Mouse (Mus musculus): ENCODE measurements around the gene Zfp160. TPM values are rescaled to one million over a fixed set of nuclear protein-coding genes. Genes with fewer than 3 reads are reported as not detected.
"Not testable (repeated sequence)": the region's sequence is repeated elsewhere in the genome, so short reads cannot be mapped to it uniquely, and the experiment has no call there.

Zfp160 gene
- total and polyA plus RNA-seq, 3 experiments, result 8.9 to 16.4 (median 11.7) TPM

DNA sequence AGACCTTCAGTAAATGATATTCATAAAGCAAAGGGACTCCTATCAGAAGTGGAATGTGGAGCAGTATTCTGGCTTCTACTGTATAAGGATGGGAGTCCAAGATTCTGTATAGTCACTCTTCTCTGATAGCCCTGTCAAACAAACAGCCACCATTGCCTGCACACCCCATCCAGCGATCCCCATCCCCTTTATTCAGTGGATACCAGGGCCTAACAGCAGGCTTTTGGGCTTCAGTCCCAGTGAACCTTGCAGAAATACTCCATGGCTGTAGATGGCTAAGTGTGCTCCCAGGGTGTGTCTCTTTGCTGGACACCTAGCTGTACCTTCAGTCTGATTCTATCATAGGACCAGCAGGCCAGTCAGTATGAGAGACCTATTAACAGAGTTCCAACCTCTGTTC lies 42.2 kb downstream of the Zfp160 start:
- TF ChIP-seq RCOR1 (conservative IDR thresholded peaks at IDR 0.05; ENCODE audit: low read depth, low read length) (no peak), MAFK (IDR thresholded peaks at IDR 0.05; ENCODE audit: insufficient replicate concordance, low read length) (no peak), NRF1 (IDR thresholded peaks at IDR 0.05; ENCODE audit: low read depth, low read length) (no peak), MEF2A (IDR thresholded peaks at IDR 0.05; ENCODE audit: borderline replicate concordance, low read depth, low read length) (no peak), CHD1 (IDR thresholded peaks at IDR 0.05; ENCODE audit: low read depth, low read length) (no peak), MXI1 (IDR thresholded peaks at IDR 0.05; ENCODE audit: low read depth, low read length) (no peak), IRF4 (IDR thresholded peaks at IDR 0.05; ENCODE audit: low read depth, low read length) (no peak)
- dilution Hi-C loops (cut with MboI; ENCODE audit: extremely low pct_ligation_motif_present, extremely low pct_unique_long_range_greater_than_20kb, low sequenced_read_pairs), result no loop called here

GRCm38 (mm10) chr17:21051341-21051740 lies 42.6 kb downstream of the Zfp160 start:
- dilution Hi-C loops (cut with MboI; ENCODE audit: extremely low pct_ligation_motif_present, extremely low pct_unique_long_range_greater_than_20kb, low sequenced_read_pairs); H3K9ac ChIP-seq (ENCODE audit: insufficient read depth, low read depth); in situ Hi-C loops (cut with MboI; ENCODE audit: low pct_ligation_motif_present, low pct_unique_long_range_greater_than_20kb, low sequenced_read_pairs): not testable (repeated sequence)

More for the DNA sequence above, 42.2 kb downstream of the Zfp160 start:
- Histone ChIP-seq H3K4me2 (ENCODE audit: insufficient read depth, low read depth, poor library complexity, severe bottlenecking) (no peak overlapping the region), H3K4me1 (ENCODE audit: control insufficient read depth in 1 of 2, insufficient read depth in 2 of 2) (peaks cover 14 to 33% of the 10 kb centered on the region in 2 experiments), H3K36me3 (replicated peaks in 1 of 2; ENCODE audit: control insufficient read depth in 1 of 2, insufficient read depth in 1 of 2, low read length in 1 of 2) (no peaks in the 10 kb centered on the region), H3K27ac (ENCODE audit: insufficient read depth, low read depth) (no peak overlapping the region), H3K9me3 (replicated peaks; ENCODE audit: low read length) (no peaks in the 10 kb centered on the region), H3K79me2 (replicated peaks; ENCODE audit: control insufficient read depth, extremely low read depth, insufficient read depth, poor library complexity, severe bottlenecking) (no peaks in the 10 kb centered on the region), H3K4me3 (replicated peaks in 1 of 3; ENCODE audit: low read depth in 2 of 3, low read length in 2 of 3, poor library complexity in 1 of 3) (no peak overlapping the region), H3K9ac (ENCODE audit: insufficient read depth, low read depth) (no peak overlapping the region), H3K27me3 (replicated peaks) (no peaks in the 10 kb centered on the region)
- in situ Hi-C loops (cut with MboI; ENCODE audit: low pct_ligation_motif_present, low pct_unique_long_range_greater_than_20kb, low sequenced_read_pairs), result no loop called here
- no peak for DNase-seq (ENCODE audit: extremely low read depth)

DNA sequence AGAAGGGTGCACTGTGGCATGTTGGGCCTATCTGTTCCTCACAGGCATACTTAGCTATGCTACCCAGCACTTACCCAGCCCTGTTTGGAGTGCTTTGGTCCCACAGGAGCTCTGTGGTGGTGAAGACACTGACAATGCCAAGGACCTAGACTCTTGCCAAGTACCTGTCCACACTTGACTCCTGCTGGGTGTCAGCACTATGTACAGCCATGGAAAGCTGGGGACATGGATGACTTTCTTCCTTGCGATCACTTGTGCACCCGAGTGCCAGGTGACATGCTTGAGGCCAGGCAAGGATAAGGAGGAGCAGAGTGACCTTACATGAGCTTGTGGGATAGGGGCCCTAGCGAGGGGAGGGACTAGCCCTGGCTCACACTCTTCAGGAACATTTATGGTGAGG lies 43.2 kb downstream of the Zfp160 start:
- H3K4me1 ChIP-seq (ENCODE audit: control insufficient read depth in 1 of 2, insufficient read depth in 2 of 2), result peaks cover 16 to 43% of the 10 kb centered on the region in 2 experiments
- H3K9me3 ChIP-seq (replicated peaks; ENCODE audit: low read length); DNase-seq (ENCODE audit: extremely low read depth); H3K27ac ChIP-seq (ENCODE audit: insufficient read depth, low read depth); H3K9ac ChIP-seq (ENCODE audit: insufficient read depth, low read depth); H3K4me3 ChIP-seq (replicated peaks in 1 of 3; ENCODE audit: low read depth in 2 of 3, low read length in 2 of 3, poor library complexity in 1 of 3); dilution Hi-C loops (cut with MboI; ENCODE audit: extremely low pct_ligation_motif_present, extremely low pct_unique_long_range_greater_than_20kb, low sequenced_read_pairs); H3K4me2 ChIP-seq (ENCODE audit: insufficient read depth, low read depth, poor library complexity, severe bottlenecking); H3K27me3 ChIP-seq (replicated peaks); in situ Hi-C loops (cut with MboI; ENCODE audit: low pct_ligation_motif_present, low pct_unique_long_range_greater_than_20kb, low sequenced_read_pairs); H3K36me3 ChIP-seq (replicated peaks in 1 of 2; ENCODE audit: control insufficient read depth in 1 of 2, insufficient read depth in 1 of 2, low read length in 1 of 2); H3K79me2 ChIP-seq (replicated peaks; ENCODE audit: control insufficient read depth, extremely low read depth, insufficient read depth, poor library complexity, severe bottlenecking): not testable (repeated sequence)

More at GRCm38 (mm10) chr17:21051341-21051740, 42.6 kb downstream of the Zfp160 start:
- not testable (repeated sequence) for H3K4me2 ChIP-seq (ENCODE audit: insufficient read depth, low read depth, poor library complexity, severe bottlenecking); H3K36me3 ChIP-seq (replicated peaks in 1 of 2; ENCODE audit: control insufficient read depth in 1 of 2, insufficient read depth in 1 of 2, low read length in 1 of 2); H3K9me3 ChIP-seq (replicated peaks; ENCODE audit: low read length); H3K27ac ChIP-seq (ENCODE audit: insufficient read depth, low read depth); H3K27me3 ChIP-seq (replicated peaks); H3K4me3 ChIP-seq (replicated peaks in 1 of 3; ENCODE audit: low read depth in 2 of 3, low read length in 2 of 3, poor library complexity in 1 of 3); H3K79me2 ChIP-seq (replicated peaks; ENCODE audit: control insufficient read depth, extremely low read depth, insufficient read depth, poor library complexity, severe bottlenecking); DNase-seq (ENCODE audit: extremely low read depth)
- H3K4me1 ChIP-seq (ENCODE audit: control insufficient read depth in 1 of 2, insufficient read depth in 2 of 2), result peaks cover 16 to 37% of the 10 kb centered on the region in 2 experiments
